Mouse (Mus musculus) frontal cortex, postnatal 14 days (tissue): ENCODE measurements around the gene 2310022B05Rik.

Experiments
- DNase-seq, 2 experiments: peaks; one replicate each; pipeline ENCODE4 v3.0.0; 2022; ENCODE audit warnings: low spot score in 2 of 2

The 2310022B05Rik gene

DNA sequence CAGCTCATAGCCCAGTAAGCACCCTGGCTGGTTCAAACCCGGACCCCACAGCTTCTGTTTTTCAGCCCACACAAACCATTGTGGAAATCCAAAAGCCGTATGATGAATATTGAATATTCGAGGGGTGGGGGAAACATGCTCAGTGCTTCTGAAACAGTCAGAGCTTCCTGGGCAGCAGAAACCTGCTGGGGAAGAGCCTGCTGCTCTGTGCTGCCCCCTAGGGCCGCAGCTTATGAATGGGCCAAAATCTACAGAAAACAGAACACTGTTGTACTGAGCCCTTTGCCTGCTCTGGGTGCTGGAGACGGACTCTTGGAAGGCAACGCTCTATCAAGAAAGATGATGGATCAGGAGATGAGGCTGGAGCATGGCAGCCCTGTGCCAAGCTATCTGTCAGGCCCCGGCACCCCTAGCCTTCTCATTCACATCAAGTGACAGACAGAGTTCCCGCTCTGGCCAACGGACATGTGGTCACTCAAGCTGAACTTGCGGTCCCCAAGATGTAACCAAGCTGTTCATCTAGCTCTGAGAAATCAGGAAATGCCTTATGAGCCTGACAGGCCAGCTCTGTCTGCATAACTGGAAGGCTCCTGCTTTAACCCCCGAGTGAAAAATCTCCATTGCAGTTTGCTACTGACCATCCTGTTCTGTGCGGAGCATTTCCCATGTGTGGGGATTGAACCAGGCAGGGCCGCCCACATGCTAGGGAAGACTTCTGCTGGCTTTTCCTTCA lies 54.8 kb downstream of the 2310022B05Rik start:
- no peak for DNase-seq

GRCm38 (mm10) chr8:124604066-124604465 lies 59.1 kb downstream of the 2310022B05Rik start:
- DNase-seq = no peak

DNA sequence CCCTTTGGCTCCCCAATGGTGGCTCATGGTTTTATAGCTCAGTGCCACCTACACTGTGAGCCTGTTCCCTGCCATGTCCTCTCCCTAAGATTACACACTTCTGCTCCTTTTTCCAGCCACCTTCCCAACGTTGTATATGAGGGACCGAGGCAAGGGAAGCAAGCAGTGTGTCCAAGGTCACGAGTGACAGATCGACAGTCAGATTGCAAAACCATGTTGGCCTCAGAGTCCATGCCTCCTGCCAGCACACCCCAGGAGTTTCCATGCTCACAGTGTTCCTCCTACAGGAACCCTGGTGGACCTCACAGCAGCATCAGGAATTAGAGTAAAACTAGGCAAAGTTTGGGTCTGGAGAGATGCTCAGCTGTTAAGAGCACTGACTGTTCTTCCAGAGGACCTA lies 73.8 kb downstream of the 2310022B05Rik start:
- DNase-seq = no peak

GRCm38 (mm10) chr8:124586556-124586955 lies 76.6 kb downstream of the 2310022B05Rik start:
- no peak for DNase-seq
